Mouse (Mus musculus): Measurements from ENCODE around the gene Ap4e1. TPM values are rescaled to one million over a fixed set of nuclear protein-coding genes. Genes with fewer than 3 reads are reported as not detected.

The Ap4e1 gene
- polyA plus RNA-seq (2015; fragmentation: Nextera tagmentation; extraction: Ambion mirVana), result 11.3 and 13.1 TPM in 2 replicates

DNA sequence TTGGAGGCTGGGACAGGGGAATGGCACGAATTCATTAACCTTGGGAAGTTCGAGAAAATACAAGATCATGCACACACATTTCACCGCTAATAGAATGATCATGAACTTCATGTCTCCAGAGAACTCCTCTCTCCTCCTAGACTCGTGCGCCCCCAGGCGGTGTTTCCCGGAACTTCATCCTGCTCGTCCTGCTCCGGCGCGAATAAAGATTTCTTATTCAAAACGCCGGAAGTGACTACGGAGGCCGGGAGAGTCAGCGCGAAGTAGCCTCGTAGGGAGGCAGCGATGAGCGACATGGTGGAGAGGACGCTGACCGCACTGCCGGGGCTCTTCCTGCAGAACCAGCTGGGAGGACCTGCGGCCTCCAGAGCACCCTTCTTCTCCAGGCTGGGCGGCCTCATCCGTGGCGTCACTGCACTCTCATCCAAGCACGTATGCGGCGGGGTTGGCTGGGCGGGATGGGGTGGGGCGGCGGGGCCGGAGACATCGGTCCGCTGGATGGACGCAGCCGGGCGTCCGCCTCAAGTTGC lies at the start of gene Ap4e1:
Ap4e1 (plus strand) TSS at position 249 of the 530 bp plus-strand sequence.
- Histone ChIP-seq H3K9me3 (no peaks in the 10 kb centered on the region), H3K27ac (peak within 1 kb of the TSS; percentile 69), H3K4me2 (peak within 1 kb of the TSS; percentile 73), H3K4me3 (peak within 1 kb of the TSS; percentile 82), H3K4me1 (peaks cover 16% of the 10 kb centered on the region), H3K27me3 (no peaks in the 10 kb centered on the region), H3K36me3 (peaks cover 19% of the 10 kb centered on the region), H3K9ac (peak within 1 kb of the TSS; percentile 91)
- under 1% methylated on average over 40 of the region's 40 CpGs for WGBS
- peak; percentile 70 for ATAC-seq (ENCODE audit: insufficient number of reproducible peaks, insufficient read depth, low FRiP score, low TSS enrichment, low read depth)

DNA sequence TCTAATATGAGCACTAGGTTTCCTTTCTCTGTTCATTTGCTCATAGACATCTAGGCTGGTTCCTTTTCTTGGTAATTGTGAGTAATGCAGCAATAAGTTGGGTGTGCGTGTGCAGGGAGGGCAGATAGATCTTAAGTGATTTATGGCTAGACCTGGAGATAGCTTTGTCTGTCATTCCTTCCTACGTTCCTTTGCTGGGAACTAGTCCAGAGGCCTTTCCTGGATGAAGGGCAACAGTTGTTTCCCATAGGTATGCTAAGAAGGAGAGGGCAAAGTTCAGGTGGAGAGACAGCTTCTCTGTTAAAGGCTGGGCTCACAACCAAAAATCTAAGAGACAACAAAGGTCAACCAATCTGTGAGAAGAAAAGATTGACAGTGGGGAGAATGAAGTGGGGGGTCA lies 46.8 kb upstream of the Ap4e1 start:
- Histone ChIP-seq H3K9me3 (no peaks in the 10 kb centered on the region), H3K4me3 (no peak overlapping the region), H3K27me3 (no peaks in the 10 kb centered on the region), H3K4me2 (no peak overlapping the region), H3K27ac (no peak overlapping the region), H3K4me1 (no peaks in the 10 kb centered on the region), H3K9ac (no peak overlapping the region), H3K36me3 (no peaks in the 10 kb centered on the region)
- ATAC-seq (ENCODE audit: insufficient number of reproducible peaks, insufficient read depth, low FRiP score, low TSS enrichment, low read depth), result no peak
- WGBS, result 76% methylated on average over 2 of the region's 2 CpGs

DNA sequence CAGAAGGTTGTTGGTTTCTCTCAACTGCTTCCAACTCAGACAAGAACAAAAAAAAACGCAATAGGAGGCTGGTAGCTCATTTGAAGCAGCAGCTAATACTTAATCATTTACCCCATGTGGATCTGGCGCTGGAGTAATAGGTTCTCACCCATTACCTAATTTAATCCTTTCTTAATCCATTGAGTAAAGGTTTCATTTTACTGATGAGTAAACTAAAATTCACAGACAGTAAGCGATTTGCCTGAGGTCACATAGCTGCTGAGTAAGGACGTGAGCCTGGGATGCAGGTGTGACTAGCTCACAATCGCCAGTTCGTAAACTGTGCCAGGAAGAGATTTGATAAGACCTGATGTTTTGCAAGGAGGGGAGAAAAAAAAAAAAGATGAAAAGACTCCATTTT lies 31.1 kb upstream of the Ap4e1 start:
- Histone ChIP-seq H3K9ac (no peak overlapping the region), H3K4me1 (no peaks in the 10 kb centered on the region), H3K36me3 (no peaks in the 10 kb centered on the region), H3K27me3 (no peaks in the 10 kb centered on the region), H3K9me3 (no peaks in the 10 kb centered on the region), H3K27ac (no peak overlapping the region), H3K4me3 (no peak overlapping the region), H3K4me2 (no peak overlapping the region)
- ATAC-seq (ENCODE audit: insufficient number of reproducible peaks, insufficient read depth, low FRiP score, low TSS enrichment, low read depth), result no peak
- WGBS, result 69% methylated on average over 6 of the region's 6 CpGs

DNA sequence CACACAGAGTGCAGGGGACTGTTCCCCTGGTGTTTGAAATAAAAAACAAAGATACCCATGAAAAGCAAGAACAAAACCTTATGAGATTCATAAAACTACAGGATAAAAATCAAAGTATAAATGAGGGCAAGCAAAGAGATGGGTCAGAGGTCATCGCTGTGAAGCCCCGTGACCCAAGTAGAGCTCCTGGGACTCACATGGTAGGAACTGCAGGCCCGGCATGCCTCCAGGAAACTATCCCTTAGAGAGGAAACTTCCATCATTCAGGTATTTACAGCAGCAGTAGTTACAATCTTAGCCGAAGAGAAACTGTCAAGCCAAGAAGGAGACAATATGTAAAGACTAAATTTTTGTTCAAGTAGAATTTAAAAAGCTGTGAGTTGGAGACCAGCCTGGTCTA lies 25.3 kb upstream of the Ap4e1 start:
- Histone ChIP-seq H3K9ac (no peak overlapping the region), H3K4me3 (no peak overlapping the region), H3K4me1 (no peaks in the 10 kb centered on the region), H3K36me3 (no peaks in the 10 kb centered on the region), H3K27me3 (no peaks in the 10 kb centered on the region), H3K27ac (no peak overlapping the region), H3K4me2 (no peak overlapping the region), H3K9me3 (no peaks in the 10 kb centered on the region)
- no peak for ATAC-seq (ENCODE audit: insufficient number of reproducible peaks, insufficient read depth, low FRiP score, low TSS enrichment, low read depth)
- WGBS, result 49% methylated on average over 4 of the region's 4 CpGs

DNA sequence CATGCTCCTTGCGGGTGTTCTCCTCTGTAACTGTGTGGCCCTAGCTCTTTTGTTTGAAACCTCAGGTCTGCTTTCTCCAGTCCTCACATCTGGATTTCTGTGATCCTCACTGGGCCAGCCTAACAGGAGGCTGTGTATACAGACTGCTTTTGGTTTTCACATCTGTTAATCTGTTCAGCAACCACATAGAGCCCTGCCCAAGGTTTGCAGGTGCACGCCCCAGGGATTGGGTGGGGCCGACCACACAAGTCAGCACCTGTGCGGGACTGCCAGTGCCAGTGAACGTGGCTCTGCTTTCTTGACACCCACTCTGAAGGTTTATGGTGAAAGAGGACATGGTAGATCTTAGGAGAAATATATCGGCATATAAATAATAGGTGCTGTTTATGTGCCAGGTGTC lies 18.6 kb upstream of the Ap4e1 start:
- Histone ChIP-seq H3K4me1 (no peaks in the 10 kb centered on the region), H3K27me3 (no peaks in the 10 kb centered on the region), H3K9me3 (no peaks in the 10 kb centered on the region), H3K27ac (no peak overlapping the region), H3K9ac (no peak overlapping the region), H3K4me3 (no peak overlapping the region), H3K4me2 (no peak overlapping the region), H3K36me3 (no peaks in the 10 kb centered on the region)
- 74% methylated on average over 6 of the region's 6 CpGs for WGBS
- no peak for ATAC-seq (ENCODE audit: insufficient number of reproducible peaks, insufficient read depth, low FRiP score, low TSS enrichment, low read depth)

DNA sequence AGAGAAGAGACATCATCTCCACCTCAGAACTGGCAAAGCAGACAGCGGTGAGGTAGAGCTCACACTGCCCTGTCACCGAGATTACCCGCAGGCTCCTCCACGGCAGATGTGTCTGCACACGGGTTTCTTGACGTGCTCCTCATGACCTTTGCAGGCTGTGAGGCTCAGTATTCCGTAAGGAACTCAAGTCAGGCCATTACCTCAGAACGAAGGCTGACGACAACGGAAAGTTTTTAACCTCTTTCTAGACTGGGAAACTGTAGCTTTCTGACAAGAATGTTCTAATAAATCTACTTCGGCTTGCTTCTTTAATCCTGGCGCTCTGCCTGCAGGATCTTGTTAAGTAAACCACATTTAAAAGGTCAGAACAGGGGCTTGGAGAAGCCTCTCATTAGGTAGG lies 15.8 kb upstream of the Ap4e1 start:
- 49% methylated on average over 12 of the region's 12 CpGs for WGBS
- Histone ChIP-seq H3K4me1 (no peaks in the 10 kb centered on the region), H3K36me3 (no peaks in the 10 kb centered on the region), H3K9me3 (no peaks in the 10 kb centered on the region), H3K9ac (no peak overlapping the region), H3K27ac (no peak overlapping the region), H3K4me2 (no peak overlapping the region), H3K27me3 (no peaks in the 10 kb centered on the region), H3K4me3 (no peak overlapping the region)
- no peak for ATAC-seq (ENCODE audit: insufficient number of reproducible peaks, insufficient read depth, low FRiP score, low TSS enrichment, low read depth)

DNA sequence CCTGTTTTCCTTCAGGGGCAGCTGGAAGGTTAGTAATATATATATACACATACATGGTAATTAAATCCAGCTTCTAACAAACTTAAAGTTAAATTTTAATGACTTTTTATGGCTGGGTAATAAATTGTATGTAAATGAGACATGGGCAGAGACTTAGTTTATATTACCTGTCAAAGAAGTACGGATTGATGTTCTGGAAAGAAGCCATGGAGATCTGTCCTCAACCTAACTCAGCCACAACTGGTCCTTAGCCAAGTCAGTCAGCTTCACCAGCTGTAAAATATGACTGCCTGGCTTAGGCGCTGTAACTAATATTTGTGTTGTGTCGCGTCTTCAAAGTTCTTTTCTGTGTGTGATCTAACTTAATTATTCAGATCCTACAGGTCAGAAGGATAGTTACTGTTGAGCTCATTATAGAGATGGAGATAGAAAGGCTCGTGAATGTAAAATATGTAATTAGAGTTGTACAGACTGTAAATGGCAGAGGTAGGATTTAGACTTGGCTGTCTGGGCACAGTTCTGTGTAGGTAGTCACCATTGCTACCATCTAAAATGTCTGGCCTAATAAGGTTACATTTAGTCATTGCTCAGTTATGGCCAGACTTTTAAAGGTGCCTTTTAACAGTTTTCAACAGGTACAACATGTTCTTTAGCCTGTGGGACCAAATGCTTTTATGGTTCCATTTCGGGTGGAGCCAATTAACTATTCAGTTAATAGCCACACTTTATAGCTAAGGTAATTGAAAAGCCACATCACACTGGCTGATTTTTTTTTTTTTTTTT lies 13.9 kb upstream of the Ap4e1 start:
- WGBS, result 75% methylated on average over 6 of the region's 6 CpGs
- Histone ChIP-seq H3K27ac (no peak overlapping the region), H3K36me3 (no peaks in the 10 kb centered on the region), H3K4me2 (no peak overlapping the region), H3K9me3 (no peaks in the 10 kb centered on the region), H3K4me3 (no peak overlapping the region), H3K4me1 (no peaks in the 10 kb centered on the region), H3K27me3 (no peaks in the 10 kb centered on the region), H3K9ac (no peak overlapping the region)
- ATAC-seq (ENCODE audit: insufficient number of reproducible peaks, insufficient read depth, low FRiP score, low TSS enrichment, low read depth), result no peak

DNA sequence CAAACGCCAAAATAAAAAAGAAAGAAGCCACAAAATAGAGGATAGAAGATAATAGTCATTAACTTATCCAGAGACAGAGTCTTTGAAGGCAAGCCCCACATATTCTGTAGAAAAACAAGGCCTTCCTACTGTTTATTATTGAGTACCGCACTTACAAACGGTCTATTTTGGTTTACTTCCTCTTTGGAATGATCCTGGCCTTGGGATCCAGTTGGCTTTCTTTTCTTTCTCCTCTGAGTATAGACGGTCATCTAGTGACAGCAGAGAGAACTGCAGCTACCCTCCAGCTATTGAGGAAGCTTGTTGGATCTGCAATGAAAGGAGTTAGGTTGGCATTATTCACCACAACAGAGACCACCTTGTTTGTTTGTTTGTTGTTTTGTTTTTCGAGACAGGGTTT lies 11.8 kb upstream of the Ap4e1 start:
- no peak for ATAC-seq (ENCODE audit: insufficient number of reproducible peaks, insufficient read depth, low FRiP score, low TSS enrichment, low read depth)
- 21% methylated on average over 5 of the region's 5 CpGs for WGBS

DNA sequence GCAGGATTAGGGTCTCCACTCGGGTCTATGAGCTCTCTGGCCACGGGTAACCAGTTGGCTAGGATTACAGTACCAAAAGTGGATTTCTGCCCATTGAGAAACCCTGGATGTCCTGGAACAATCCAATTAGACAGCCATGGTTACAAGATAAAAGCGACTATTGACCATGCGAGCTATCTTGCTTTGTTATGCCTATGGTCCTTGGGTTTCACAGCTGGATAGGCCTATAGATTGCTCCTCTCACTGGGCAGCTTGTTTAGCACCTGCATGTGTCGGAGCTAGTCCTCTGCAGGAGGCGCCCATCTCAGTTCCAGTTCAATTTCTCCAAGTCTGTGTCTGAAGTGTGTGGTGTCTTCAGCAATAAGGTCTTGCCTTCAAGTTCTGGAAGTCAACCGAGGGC lies 10.3 kb upstream of the Ap4e1 start:
- 59% methylated on average over 7 of the region's 7 CpGs for WGBS
- Histone ChIP-seq H3K4me2 (no peak overlapping the region), H3K27me3 (no peaks in the 10 kb centered on the region), H3K4me3 (no peak overlapping the region), H3K36me3 (no peaks in the 10 kb centered on the region), H3K4me1 (no peaks in the 10 kb centered on the region), H3K27ac (no peak overlapping the region), H3K9ac (no peak overlapping the region), H3K9me3 (no peaks in the 10 kb centered on the region)
- no peak for ATAC-seq (ENCODE audit: insufficient number of reproducible peaks, insufficient read depth, low FRiP score, low TSS enrichment, low read depth)

More for the DNA sequence above, 11.8 kb upstream of the Ap4e1 start:
- no peaks in the 10 kb centered on the region for H3K36me3 ChIP-seq
- H3K9ac ChIP-seq, result no peak overlapping the region
- H3K9me3 ChIP-seq, result no peaks in the 10 kb centered on the region
- no peak overlapping the region for H3K27ac ChIP-seq
- 0 out of 2 replicates have a peak overlapping the region, but pooled peaks have one; percentile 3 for H3K4me2 ChIP-seq
- H3K27me3 ChIP-seq, result no peaks in the 10 kb centered on the region
- H3K4me1 ChIP-seq, result no peaks in the 10 kb centered on the region
- H3K4me3 ChIP-seq, result no peak overlapping the region

DNA sequence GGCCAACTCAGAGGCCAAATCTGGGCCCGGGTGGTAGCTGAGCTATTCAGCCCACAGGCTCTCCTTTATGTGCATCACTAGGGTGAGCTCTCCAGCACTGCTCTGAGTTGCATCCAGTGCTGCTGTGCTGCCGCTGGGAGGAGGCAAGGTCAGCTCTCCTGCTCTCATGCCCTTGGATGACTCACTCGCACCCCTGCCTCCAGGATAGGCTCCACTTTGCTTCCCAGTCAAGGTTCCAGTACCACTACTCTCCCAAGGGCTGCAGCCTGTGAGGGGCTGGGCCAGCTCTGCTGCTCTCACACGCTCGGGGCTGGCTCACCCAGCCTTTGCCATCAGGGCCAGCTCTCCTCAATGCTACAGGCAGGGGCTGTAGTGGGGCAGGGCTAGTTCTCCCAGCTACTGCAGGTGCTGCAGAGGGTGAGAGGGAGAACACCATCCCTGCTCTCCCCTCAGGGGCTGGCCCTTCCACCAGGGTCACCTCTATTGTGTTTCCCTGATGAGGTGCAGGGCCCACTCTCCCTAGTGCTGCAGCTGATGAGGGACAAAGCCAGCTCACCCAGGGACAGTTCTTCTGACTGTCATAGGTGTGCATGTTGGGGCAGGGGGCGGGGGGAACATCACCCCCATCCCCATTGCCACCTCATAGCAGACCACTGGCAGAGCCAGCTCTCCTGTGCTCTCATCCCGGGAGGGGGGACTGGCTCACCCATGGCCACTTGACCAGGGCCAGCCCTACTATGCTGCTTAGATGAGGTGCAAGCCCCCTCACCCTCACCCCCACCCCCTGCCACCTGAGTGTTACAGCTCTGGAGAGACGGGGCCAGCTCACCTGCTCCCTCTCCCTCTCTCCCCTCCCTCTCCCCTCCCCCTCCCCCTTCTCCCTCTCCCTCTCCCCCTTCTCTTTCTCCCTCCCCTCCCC lies 7.9 kb upstream of the Ap4e1 start:
- Histone ChIP-seq H3K9ac (0 out of 2 replicates have a peak overlapping the region, but pooled peaks have one; percentile 27), H3K27me3 (no peaks in the 10 kb centered on the region), H3K9me3 (no peaks in the 10 kb centered on the region), H3K4me3 (no peak overlapping the region), H3K4me2 (no peak overlapping the region), H3K27ac (no peak overlapping the region), H3K4me1 (no peaks in the 10 kb centered on the region), H3K36me3 (no peaks in the 10 kb centered on the region)
- 70% methylated on average over 8 of the region's 8 CpGs for WGBS
- ATAC-seq (ENCODE audit: insufficient number of reproducible peaks, insufficient read depth, low FRiP score, low TSS enrichment, low read depth), result peak; percentile 56; the same call in 1 of the 2 replicates

DNA sequence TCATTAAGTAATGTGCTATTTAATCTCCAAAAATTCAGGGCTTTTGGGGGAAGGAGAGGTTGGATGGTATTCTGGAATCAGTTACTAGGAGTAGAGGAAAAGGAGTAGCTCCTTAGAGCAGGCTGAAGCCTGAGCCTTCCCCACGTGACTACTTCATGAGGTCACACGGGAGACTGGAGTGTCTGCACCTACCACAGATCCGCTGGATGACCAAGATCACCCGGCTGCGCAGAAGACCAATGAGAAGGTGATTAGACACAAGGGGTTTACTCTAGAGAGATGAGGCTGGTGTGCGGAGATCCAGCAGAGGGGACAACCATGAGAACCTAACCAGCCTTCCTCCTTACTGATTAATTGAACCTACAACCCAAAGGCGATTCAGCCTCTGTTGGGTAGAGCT lies 4.5 kb upstream of the Ap4e1 start:
- Histone ChIP-seq H3K36me3 (no peaks in the 10 kb centered on the region), H3K4me1 (peaks cover 4% of the 10 kb centered on the region; the same call in 1 of the 2 replicates), H3K9ac (no peak overlapping the region), H3K27me3 (no peaks in the 10 kb centered on the region), H3K4me2 (no peak overlapping the region), H3K4me3 (no peak overlapping the region), H3K9me3 (no peaks in the 10 kb centered on the region), H3K27ac (no peak overlapping the region)
- ATAC-seq (ENCODE audit: insufficient number of reproducible peaks, insufficient read depth, low FRiP score, low TSS enrichment, low read depth), result no peak
- 83% methylated on average over 7 of the region's 7 CpGs for WGBS

Measured in embryonic facial prominence, embryonic 13.5 days (tissue).